Mouse (Mus musculus): ENCODE results near the gene Lsamp. TPM values are rescaled to one million over a fixed set of nuclear protein-coding genes. Genes with fewer than 3 reads are reported as not detected.

Gene Lsamp
- polyA plus RNA-seq, 1 experiment, result 0.31 TPM

GRCm38 (mm10) chr16:41557104-41557503, 1572.9 kb downstream of the Lsamp start:
- no peak overlapping the region for H3K27ac ChIP-seq (ENCODE audit: control insufficient read depth, insufficient read depth, low read depth, low read length)
- H3K4me3 ChIP-seq (ENCODE audit: control insufficient read depth, low read depth, low read length), result no peak overlapping the region
- no peaks in the 10 kb centered on the region for H3K4me1 ChIP-seq (ENCODE audit: control insufficient read depth, insufficient read depth, low read length)
- TF ChIP-seq CTCF (IDR thresholded peaks at IDR 0.05; ENCODE audit: control insufficient read depth, insufficient read depth, insufficient replicate concordance, low read depth, low read length), result no peak
- no peak for TF ChIP-seq POLR2A (IDR thresholded peaks at IDR 0.05; ENCODE audit: control insufficient read depth, low read depth, low read length)
- H3K27me3 ChIP-seq (ENCODE audit: control insufficient read depth, insufficient read depth, low read length), result no peaks in the 10 kb centered on the region
- no peaks in the 10 kb centered on the region for H3K36me3 ChIP-seq (ENCODE audit: control insufficient read depth, insufficient read depth, low read length)

- Histone ChIP-seq H3K27ac (ENCODE audit: control insufficient read depth, insufficient read depth, low read depth, low read length) (no peak overlapping the region), H3K27me3 (ENCODE audit: control insufficient read depth, insufficient read depth, low read length) (no peaks in the 10 kb centered on the region), H3K4me3 (ENCODE audit: control insufficient read depth, low read depth, low read length) (no peak overlapping the region), H3K36me3 (ENCODE audit: control insufficient read depth, insufficient read depth, low read length) (no peaks in the 10 kb centered on the region), H3K4me1 (ENCODE audit: control insufficient read depth, insufficient read depth, low read length) (no peaks in the 10 kb centered on the region)
- TF ChIP-seq CTCF (IDR thresholded peaks at IDR 0.05; ENCODE audit: control insufficient read depth, insufficient read depth, insufficient replicate concordance, low read depth, low read length) (no peak), POLR2A (IDR thresholded peaks at IDR 0.05; ENCODE audit: control insufficient read depth, low read depth, low read length) (no peak)
Observed at GRCm38 (mm10) chr16:41565233-41565632, 1581.1 kb downstream of the Lsamp start.

- no peak overlapping the region for H3K27ac ChIP-seq (ENCODE audit: control insufficient read depth, insufficient read depth, low read depth, low read length)
- no peak overlapping the region for H3K4me3 ChIP-seq (ENCODE audit: control insufficient read depth, low read depth, low read length)
- no peaks in the 10 kb centered on the region for H3K27me3 ChIP-seq (ENCODE audit: control insufficient read depth, insufficient read depth, low read length)
- no peaks in the 10 kb centered on the region for H3K4me1 ChIP-seq (ENCODE audit: control insufficient read depth, insufficient read depth, low read length)
- no peaks in the 10 kb centered on the region for H3K36me3 ChIP-seq (ENCODE audit: control insufficient read depth, insufficient read depth, low read length)
- TF ChIP-seq CTCF (IDR thresholded peaks at IDR 0.05; ENCODE audit: control insufficient read depth, insufficient read depth, insufficient replicate concordance, low read depth, low read length), result no peak
- no peak for TF ChIP-seq POLR2A (IDR thresholded peaks at IDR 0.05; ENCODE audit: control insufficient read depth, low read depth, low read length)
Observed at GRCm38 (mm10) chr16:41588675-41589301, 1604.6 kb downstream of the Lsamp start.

GRCm38 (mm10) chr16:41612229-41612628, 1628.1 kb downstream of the Lsamp start:
- H3K27me3 ChIP-seq (ENCODE audit: control insufficient read depth, insufficient read depth, low read length), result no peaks in the 10 kb centered on the region
- H3K4me1 ChIP-seq (ENCODE audit: control insufficient read depth, insufficient read depth, low read length), result no peaks in the 10 kb centered on the region
- no peak for TF ChIP-seq CTCF (IDR thresholded peaks at IDR 0.05; ENCODE audit: control insufficient read depth, insufficient read depth, insufficient replicate concordance, low read depth, low read length)
- no peak for TF ChIP-seq POLR2A (IDR thresholded peaks at IDR 0.05; ENCODE audit: control insufficient read depth, low read depth, low read length)
- no peak overlapping the region for H3K27ac ChIP-seq (ENCODE audit: control insufficient read depth, insufficient read depth, low read depth, low read length)
- no peak overlapping the region for H3K4me3 ChIP-seq (ENCODE audit: control insufficient read depth, low read depth, low read length)
- no peaks in the 10 kb centered on the region for H3K36me3 ChIP-seq (ENCODE audit: control insufficient read depth, insufficient read depth, low read length)

GRCm38 (mm10) chr16:41623871-41624270, 1639.7 kb downstream of the Lsamp start:
- no peaks in the 10 kb centered on the region for H3K27me3 ChIP-seq (ENCODE audit: control insufficient read depth, insufficient read depth, low read length)
- TF ChIP-seq CTCF (IDR thresholded peaks at IDR 0.05; ENCODE audit: control insufficient read depth, insufficient read depth, insufficient replicate concordance, low read depth, low read length), result no peak
- TF ChIP-seq POLR2A (IDR thresholded peaks at IDR 0.05; ENCODE audit: control insufficient read depth, low read depth, low read length), result no peak
- H3K4me1 ChIP-seq (ENCODE audit: control insufficient read depth, insufficient read depth, low read length), result no peaks in the 10 kb centered on the region
- no peak overlapping the region for H3K4me3 ChIP-seq (ENCODE audit: control insufficient read depth, low read depth, low read length)
- no peaks in the 10 kb centered on the region for H3K36me3 ChIP-seq (ENCODE audit: control insufficient read depth, insufficient read depth, low read length)
- no peak overlapping the region for H3K27ac ChIP-seq (ENCODE audit: control insufficient read depth, insufficient read depth, low read depth, low read length)

- Histone ChIP-seq H3K27me3 (ENCODE audit: control insufficient read depth, insufficient read depth, low read length) (no peaks in the 10 kb centered on the region), H3K4me1 (ENCODE audit: control insufficient read depth, insufficient read depth, low read length) (no peaks in the 10 kb centered on the region), H3K36me3 (ENCODE audit: control insufficient read depth, insufficient read depth, low read length) (no peaks in the 10 kb centered on the region), H3K4me3 (ENCODE audit: control insufficient read depth, low read depth, low read length) (no peak overlapping the region), H3K27ac (ENCODE audit: control insufficient read depth, insufficient read depth, low read depth, low read length) (no peak overlapping the region)
- no peak for TF ChIP-seq POLR2A (IDR thresholded peaks at IDR 0.05; ENCODE audit: control insufficient read depth, low read depth, low read length)
- TF ChIP-seq CTCF (IDR thresholded peaks at IDR 0.05; ENCODE audit: control insufficient read depth, insufficient read depth, insufficient replicate concordance, low read depth, low read length), result no peak
Observed at GRCm38 (mm10) chr16:41633898-41634297, 1649.7 kb downstream of the Lsamp start.

- TF ChIP-seq CTCF (IDR thresholded peaks at IDR 0.05; ENCODE audit: control insufficient read depth, insufficient read depth, insufficient replicate concordance, low read depth, low read length), result no peak
- no peak for TF ChIP-seq POLR2A (IDR thresholded peaks at IDR 0.05; ENCODE audit: control insufficient read depth, low read depth, low read length)
- Histone ChIP-seq H3K36me3 (ENCODE audit: control insufficient read depth, insufficient read depth, low read length) (no peaks in the 10 kb centered on the region), H3K27me3 (ENCODE audit: control insufficient read depth, insufficient read depth, low read length) (no peaks in the 10 kb centered on the region), H3K27ac (ENCODE audit: control insufficient read depth, insufficient read depth, low read depth, low read length) (no peak overlapping the region), H3K4me1 (ENCODE audit: control insufficient read depth, insufficient read depth, low read length) (no peaks in the 10 kb centered on the region), H3K4me3 (ENCODE audit: control insufficient read depth, low read depth, low read length) (no peak overlapping the region)
Observed at GRCm38 (mm10) chr16:41640876-41641275, 1656.7 kb downstream of the Lsamp start.
